Mouse (Mus musculus) olfactory bulb, adult 2 months (tissue): ENCODE results near the gene Sars. TPM values are rescaled to one million over a fixed set of nuclear protein-coding genes. Genes with fewer than 3 reads are reported as not detected.

Experiments used
- H3K27ac ChIP-seq: fragments of 200-500 bp; 2 replicates; pipeline ENCODE4 v1.5.1; 2012; ENCODE audit warnings: low read depth, low read length; ENCODE audit not compliant: insufficient read depth
- H3K4me1 ChIP-seq: fragments of 200-500 bp; 2 replicates; pipeline ENCODE4 v1.6.1; 2012; ENCODE audit warnings: low read length; ENCODE audit not compliant: control insufficient read depth, insufficient read depth
- H3K4me3 ChIP-seq: fragments of 200-500 bp; 2 replicates; pipeline ENCODE4 v1.5.1; 2012; ENCODE audit warnings: mild to moderate bottlenecking, low read depth, low read length, moderate library complexity; ENCODE audit not compliant: insufficient read depth
- CTCF ChIP-seq: fragments of 200-500 bp; IDR thresholded peaks from 2 replicates; pipeline ENCODE4 v1.5.1; 2012; ENCODE audit warnings: low read depth, mild to moderate bottlenecking, low read length, moderate library complexity; ENCODE audit not compliant: insufficient read depth
- POLR2A ChIP-seq: fragments of 200-500 bp; IDR thresholded peaks from 2 replicates; pipeline ENCODE4 v1.6.1; 2012; ENCODE audit warnings: mild to moderate bottlenecking, low read depth, low read length, moderate library complexity; ENCODE audit not compliant: insufficient read depth
- WGBS: fragments of 180-500 bp; shearing (Covaris S2); methylation state at CpG from one replicate; pipeline ENCODE4 v1.1.7; 2018; 5-methylcytosine and 5-hydroxymethylcytosine counted together
- polyA plus RNA-seq: library from polyadenylated mRNA; stranded (reverse); fragments of >200 nt; gene quantifications from 2 replicates; pipeline ENCODE4 v1.2.4, GENCODE M21; 2012; ENCODE audit warnings: low replicate concordance; ENCODE audit not compliant: missing spikeins, insufficient read depth, insufficient read length

Sars gene
- polyA plus RNA-seq, 1 experiment, result 343 TPM

- peak overlapping the region; percentile 38 for H3K4me3 ChIP-seq
- peak overlapping the region; percentile 49 for H3K27ac ChIP-seq
- TF ChIP-seq CTCF (peak; percentile 32; the same call in 1 of the 2 replicates), POLR2A (no peak; the same call in 1 of the 2 replicates)
- 15% methylated on average over 8 of the region's 8 CpGs for WGBS
- H3K4me1 ChIP-seq, result peaks cover 72% of the 10 kb centered on the region
These were observed 33.3 kb downstream of the Sars start for GRCm38 (mm10) chr3:108411754-108412121.

- Histone ChIP-seq H3K4me3 (peak overlapping the region; percentile 38), H3K27ac (peak overlapping the region; percentile 49), H3K4me1 (peaks cover 78% of the 10 kb centered on the region)
- TF ChIP-seq POLR2A (no peak), CTCF (no peak)
- WGBS, result 22% methylated on average over 5 of the region's 5 CpGs
These were observed 33.8 kb downstream of the Sars start for GRCm38 (mm10) chr3:108411026-108411753.

DNA sequence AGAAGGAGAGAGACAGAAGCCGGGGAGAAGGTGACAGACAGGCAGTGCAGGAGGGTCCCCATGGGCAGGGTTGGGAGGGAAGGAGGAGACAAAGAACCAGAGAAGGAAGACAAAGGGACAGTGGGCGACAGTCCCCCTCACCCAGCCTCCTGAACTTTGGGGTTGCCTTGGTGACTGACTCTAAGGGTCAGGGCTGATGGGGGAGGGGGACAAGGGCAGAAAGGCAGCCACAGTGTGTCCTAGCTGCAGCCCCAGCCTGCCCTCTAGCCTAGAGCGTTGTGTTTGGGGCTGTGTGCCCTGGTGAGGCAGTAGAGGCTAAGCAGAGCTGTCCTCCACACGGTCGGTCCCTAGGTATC, 34.7 kb downstream of the Sars start:
- 9% methylated on average over 5 of the region's 5 CpGs for WGBS
- peaks cover 84% of the 10 kb centered on the region for H3K4me1 ChIP-seq

GRCm38 (mm10) chr3:108409656-108410358, 35.2 kb downstream of the Sars start:
- no peak for TF ChIP-seq CTCF
- no peak for TF ChIP-seq POLR2A
- 23% methylated on average over 8 of the region's 8 CpGs for WGBS
- Histone ChIP-seq H3K4me1 (peaks cover 84% of the 10 kb centered on the region), H3K4me3 (peak overlapping the region; percentile 8), H3K27ac (no peak overlapping the region)

More for the DNA sequence above, 34.7 kb downstream of the Sars start:
- TF ChIP-seq CTCF (no peak), POLR2A (no peak)
- peak overlapping the region; percentile 8 for H3K4me3 ChIP-seq
- no peak overlapping the region for H3K27ac ChIP-seq

- Histone ChIP-seq H3K4me3 (no peak overlapping the region), H3K4me1 (peaks cover 75% of the 10 kb centered on the region), H3K27ac (no peak overlapping the region)
- WGBS, result 57% methylated on average over 8 of the region's 8 CpGs
- no peak for TF ChIP-seq CTCF
- TF ChIP-seq POLR2A, result no peak
These were observed 36.4 kb downstream of the Sars start for GRCm38 (mm10) chr3:108408517-108409008.

DNA sequence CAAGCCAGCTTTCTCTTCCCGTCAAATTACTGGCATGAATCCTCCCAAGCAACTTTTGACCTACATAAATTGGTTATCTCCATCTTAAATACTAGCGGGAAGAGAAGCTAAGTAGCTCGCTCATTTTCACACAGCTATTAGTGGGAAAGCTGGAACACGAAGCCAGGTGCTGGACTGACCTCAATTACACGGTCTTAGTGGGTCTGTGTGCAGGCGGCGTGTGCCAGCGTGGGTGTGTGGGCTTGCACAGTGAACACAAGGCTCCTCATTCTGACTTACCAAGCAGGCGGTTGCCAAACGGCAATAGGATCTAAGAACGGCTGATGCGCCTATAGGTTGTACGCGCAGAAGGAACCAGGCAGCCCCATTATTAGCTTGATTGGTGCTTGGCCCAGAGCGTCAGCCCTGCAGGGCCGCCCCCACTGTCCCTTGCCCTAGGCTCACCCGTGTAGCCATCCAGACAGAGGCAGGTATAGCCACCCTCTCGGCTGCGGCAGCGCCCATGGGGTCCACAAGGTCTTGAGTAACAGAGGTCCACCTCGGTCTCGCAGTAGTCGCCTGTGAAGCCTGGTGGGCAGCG, 38.6 kb downstream of the Sars start:
- Histone ChIP-seq H3K27ac (peak overlapping the region; percentile 68), H3K4me1 (peaks cover 66% of the 10 kb centered on the region), H3K4me3 (no peak overlapping the region)
- TF ChIP-seq CTCF (no peak), POLR2A (no peak)
- 49% methylated on average over 24 of the region's 24 CpGs for WGBS

- Histone ChIP-seq H3K4me3 (no peak overlapping the region), H3K4me1 (peaks cover 60% of the 10 kb centered on the region), H3K27ac (peak overlapping the region; percentile 68)
- no peak for TF ChIP-seq CTCF
- TF ChIP-seq POLR2A, result no peak
- 28% methylated on average over 14 of the region's 14 CpGs for WGBS
These were observed 39.3 kb downstream of the Sars start for GRCm38 (mm10) chr3:108405536-108406305.

DNA sequence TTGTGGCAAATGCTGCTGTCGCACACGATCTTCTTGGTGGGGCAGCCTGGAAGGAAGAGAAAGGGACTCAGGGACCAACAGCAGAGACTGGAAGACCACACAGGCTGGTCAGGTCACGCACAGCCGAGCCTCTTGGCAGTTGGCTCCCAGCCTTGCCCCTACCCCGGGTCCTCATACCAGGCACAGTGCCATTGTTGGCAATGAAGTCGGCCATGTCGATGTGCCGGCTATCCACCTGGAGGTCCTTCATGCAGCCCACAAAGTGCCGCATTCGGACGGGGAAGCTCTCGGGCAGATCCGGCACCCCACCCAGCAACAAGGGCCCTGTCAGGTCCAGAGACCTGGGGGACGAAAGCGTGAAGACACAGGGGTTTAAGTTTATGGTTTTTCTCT, 42.5 kb downstream of the Sars start:
- WGBS, result 63% methylated on average over 15 of the region's 15 CpGs

More for the DNA sequence above, 42.5 kb downstream of the Sars start:
- no peak overlapping the region for H3K4me3 ChIP-seq
- H3K27ac ChIP-seq, result no peak overlapping the region
- H3K4me1 ChIP-seq, result peaks cover 39% of the 10 kb centered on the region
- TF ChIP-seq POLR2A (no peak), CTCF (no peak)
